Mouse (Mus musculus) gastrocnemius, adult 2 months (tissue): ENCODE results near the gene Exph5. TPM values are rescaled to one million over a fixed set of nuclear protein-coding genes. Genes with fewer than 3 reads are reported as not detected.
A peak's percentile ranks its signal among the peaks of the same experiment; 100 is the strongest.

ENCODE experiments used
- DNase-seq: peaks from one replicate; pipeline ENCODE4 v3.0.0; 2022
- H3K27ac ChIP-seq: fragments of 200-600 bp; 2 replicates; pipeline ENCODE4 v1.8.1; 2022; ENCODE audit warnings: mild to moderate bottlenecking
- H3K4me3 ChIP-seq: fragments of 200-600 bp; 2 replicates; pipeline ENCODE4 v1.8.1; 2022; ENCODE audit warnings: mild to moderate bottlenecking, moderate library complexity
- CTCF ChIP-seq: fragments of 200-600 bp; IDR thresholded peaks from 2 replicates; pipeline ENCODE4 v1.8.1; 2022; ENCODE audit warnings: antibody characterized with exemption, mild to moderate bottlenecking, moderate library complexity
- intact Hi-C: fragments of 180-260 bp; cut with DNase I; formaldehyde crosslinking; loops from one replicate; pipeline ENCODE4 v1.15.1; 2025
- total RNA-seq, 2 experiments: library from RNA; stranded (reverse); gene quantifications; 2 replicates each; pipeline ENCODE4 v1.2.3; 2021

The Exph5 gene
- total RNA-seq, 2 experiments from 2014 or later, result 0.67 to 1.6 TPM

- peak; percentile 22; the same call in 1 of the 2 replicates for TF ChIP-seq CTCF
- Histone ChIP-seq H3K4me3 (peak within 1 kb of the TSS; percentile 96), H3K27ac (peak within 1 kb of the TSS; percentile 91)
- intact Hi-C loops, result no loop called here
- peak; percentile 80 for DNase-seq
These were observed 82.7 kb downstream of the Exph5 start, which contains the start of gene Kdelc2 for GRCm38 (mm10) chr9:53383951-53384866. TSS of gene Kdelc2 (plus strand) at chr9:53384025.

- DNase-seq, result no peak
- no peak for TF ChIP-seq CTCF
- intact Hi-C loops, result no loop called here
- H3K27ac ChIP-seq, result peak overlapping the region; percentile 91
- peak overlapping the region; percentile 96 for H3K4me3 ChIP-seq
These were observed 83.4 kb downstream of the Exph5 start for GRCm38 (mm10) chr9:53384873-53385272.

GRCm38 (mm10) chr9:53387431-53387830, 86.0 kb downstream of the Exph5 start:
- TF ChIP-seq CTCF, result no peak
- no peak overlapping the region for H3K27ac ChIP-seq
- H3K4me3 ChIP-seq, result no peak overlapping the region
- DNase-seq, result peak; percentile 31
- intact Hi-C loops, result no loop called here

GRCm38 (mm10) chr9:53389109-53389508, 87.6 kb downstream of the Exph5 start:
- H3K27ac ChIP-seq, result no peak overlapping the region
- intact Hi-C loops, result no loop called here

GRCm38 (mm10) chr9:53390136-53390535, 88.7 kb downstream of the Exph5 start:
- H3K4me3 ChIP-seq, result no peak overlapping the region
- no peak overlapping the region for H3K27ac ChIP-seq
- DNase-seq, result no peak
- no peak for TF ChIP-seq CTCF
- intact Hi-C loops, result no loop called here

More at GRCm38 (mm10) chr9:53389109-53389508, 87.6 kb downstream of the Exph5 start:
- no peak for TF ChIP-seq CTCF
- no peak for DNase-seq
- no peak overlapping the region for H3K4me3 ChIP-seq

GRCm38 (mm10) chr9:53397685-53398387, 96.4 kb downstream of the Exph5 start:
- Histone ChIP-seq H3K27ac (no peak overlapping the region), H3K4me3 (no peak overlapping the region)
- no peak for DNase-seq
- TF ChIP-seq CTCF, result no peak
- intact Hi-C loops, result loop anchor here (1.0 kb wide), 1 partner anchor 144 kb away; no protein-coding TSS in a partner anchor

GRCm38 (mm10) chr9:53398388-53398700, 96.9 kb downstream of the Exph5 start:
- intact Hi-C loops, result loop anchor here (1.0 kb wide), 1 partner anchor 144 kb away; no protein-coding TSS in a partner anchor
- DNase-seq, result peak; percentile 67
- Histone ChIP-seq H3K4me3 (no peak overlapping the region), H3K27ac (no peak overlapping the region)
- peak; percentile 70 for TF ChIP-seq CTCF

GRCm38 (mm10) chr9:53399537-53399936, 98.1 kb downstream of the Exph5 start:
- intact Hi-C loops, result no loop called here
- no peak for DNase-seq
- Histone ChIP-seq H3K27ac (no peak overlapping the region), H3K4me3 (no peak overlapping the region)
- no peak for TF ChIP-seq CTCF

- intact Hi-C loops, result no loop called here
- H3K27ac ChIP-seq, result no peak overlapping the region
- H3K4me3 ChIP-seq, result no peak overlapping the region
- no peak for DNase-seq
- TF ChIP-seq CTCF, result no peak
These were observed 99.2 kb downstream of the Exph5 start for GRCm38 (mm10) chr9:53400696-53401095.

GRCm38 (mm10) chr9:53401146-53401545, 99.7 kb downstream of the Exph5 start:
- DNase-seq, result no peak
- Histone ChIP-seq H3K4me3 (no peak overlapping the region), H3K27ac (no peak overlapping the region)
- TF ChIP-seq CTCF, result no peak
- intact Hi-C loops, result no loop called here

GRCm38 (mm10) chr9:53402291-53402711, 100.8 kb downstream of the Exph5 start, which contains the start of gene 4930550C14Rik:
TSS of gene 4930550C14Rik (plus strand) at chr9:53402325.
- Histone ChIP-seq H3K27ac (peak within 1 kb of the TSS; percentile 38; the same call in 1 of the 2 replicates), H3K4me3 (peak within 1 kb of the TSS; percentile 64)
- intact Hi-C loops, result no loop called here
- TF ChIP-seq CTCF, result no peak
- no peak for DNase-seq

GRCm38 (mm10) chr9:53402991-53403390, 101.5 kb downstream of the Exph5 start:
- peak overlapping the region; percentile 64 for H3K4me3 ChIP-seq
- no peak for TF ChIP-seq CTCF
- H3K27ac ChIP-seq, result peak overlapping the region; percentile 38; the same call in 1 of the 2 replicates
- intact Hi-C loops, result no loop called here
- DNase-seq, result no peak
